Mouse (Mus musculus) intestine, postnatal 0 days (tissue): ENCODE results near the gene Stim1. TPM values are rescaled to one million over a fixed set of nuclear protein-coding genes. Genes with fewer than 3 reads are reported as not detected.
A peak's percentile ranks its signal among the peaks of the same experiment; 100 is the strongest.

Source experiments
- ATAC-seq: fragments of 200-750 bp; cut with Nextera tagmentation; 2 replicates; pipeline ENCODE4 v1.8.0; 2017; ENCODE audit warnings: mild to moderate bottlenecking, moderate TSS enrichment, moderate library complexity
- H3K27ac ChIP-seq: fragments of 300-500 bp; sonication (generic); 2 replicates; pipeline ENCODE4 v1.5.1; 2014; ENCODE audit warnings: mild to moderate bottlenecking, low read depth, low read length, moderate library complexity
- H3K27me3 ChIP-seq: fragments of 300-500 bp; sonication (generic); replicated peaks from 2 replicates; pipeline ENCODE4 v1.6.1; 2014; ENCODE audit warnings: low read length, mixed read lengths; ENCODE audit not compliant: control insufficient read depth, insufficient read depth
- H3K36me3 ChIP-seq: fragments of 300-500 bp; sonication (generic); 2 replicates; pipeline ENCODE4 v1.6.1; 2014; ENCODE audit warnings: mild to moderate bottlenecking, moderate library complexity; ENCODE audit not compliant: control insufficient read depth, insufficient read depth
- H3K4me1 ChIP-seq: fragments of 300-500 bp; sonication (generic); replicated peaks from 2 replicates; pipeline ENCODE4 v1.6.1; 2014; ENCODE audit warnings: antibody characterized with exemption, low read length, mixed read lengths; ENCODE audit not compliant: control insufficient read depth, insufficient read depth
- H3K4me2 ChIP-seq: fragments of 300-500 bp; sonication (generic); replicated peaks from 2 replicates; pipeline ENCODE4 v1.6.1; 2014; ENCODE audit warnings: low read depth, mild to moderate bottlenecking, moderate library complexity
- H3K4me3 ChIP-seq: fragments of 300-500 bp; sonication (generic); 2 replicates; pipeline ENCODE4 v1.5.1; 2014; ENCODE audit warnings: low read depth, low read length
- H3K9ac ChIP-seq: fragments of 300-500 bp; sonication (generic); 2 replicates; pipeline ENCODE4 v1.6.1; 2014; ENCODE audit warnings: mild to moderate bottlenecking, low read depth, low read length
- H3K9me3 ChIP-seq: fragments of 300-500 bp; sonication (generic); 2 replicates; pipeline ENCODE4 v1.6.1; 2016; ENCODE audit warnings: mixed run types; ENCODE audit not compliant: control insufficient read depth
- CTCF ChIP-seq: sonication (generic); IDR thresholded peaks from 2 replicates; pipeline ENCODE4 v1.5.1; 2016; ENCODE audit warnings: low read depth, mild to moderate bottlenecking, control low read depth, antibody characterized with exemption, moderate library complexity
- WGBS: fragments of 180-500 bp; shearing (Covaris S2); extraction: QIAGEN DNeasy Blood & Tissue Kit; methylation state at CpG from one replicate; pipeline ENCODE4 v1.1.7; 2014; 5-methylcytosine and 5-hydroxymethylcytosine counted together
- polyA plus RNA-seq: library from polyadenylated mRNA; unstranded; fragments of >200 nt; fragmentation: Nextera tagmentation; extraction: Ambion mirVana; gene quantifications from 2 replicates; pipeline ENCODE4 v1.2.1, GENCODE M21; 2015

Stim1 gene
- polyA plus RNA-seq, 1 experiment from 2014 or later: 13.0 TPM

- H3K27ac ChIP-seq: no peak overlapping the region
- H3K4me1 ChIP-seq: peaks cover 19% of the 10 kb centered on the region
- H3K36me3 ChIP-seq: no peaks in the 10 kb centered on the region
- no peaks in the 10 kb centered on the region for H3K9me3 ChIP-seq
- no peak overlapping the region for H3K4me3 ChIP-seq
- no peak for ATAC-seq
- H3K27me3 ChIP-seq: no peaks in the 10 kb centered on the region
- TF ChIP-seq CTCF: no peak
- no peak overlapping the region for H3K4me2 ChIP-seq
- H3K9ac ChIP-seq: no peak overlapping the region
Observed at GRCm38 (mm10) chr7:102314908-102315307, 47.3 kb downstream of the Stim1 start.

- H3K4me3 ChIP-seq: no peak overlapping the region
- no peak for TF ChIP-seq CTCF
- no peaks in the 10 kb centered on the region for H3K36me3 ChIP-seq
Observed at GRCm38 (mm10) chr7:102315435-102315834, 47.8 kb downstream of the Stim1 start.

GRCm38 (mm10) chr7:102317583-102318168 lies 50.1 kb downstream of the Stim1 start:
- no peaks in the 10 kb centered on the region for H3K36me3 ChIP-seq
- H3K27me3 ChIP-seq: no peaks in the 10 kb centered on the region
- no peak overlapping the region for H3K9ac ChIP-seq
- ATAC-seq: no peak
- H3K9me3 ChIP-seq: no peaks in the 10 kb centered on the region
- H3K4me3 ChIP-seq: no peak overlapping the region
- H3K4me1 ChIP-seq: peaks cover 19% of the 10 kb centered on the region
- no peak overlapping the region for H3K27ac ChIP-seq
- no peak for TF ChIP-seq CTCF
- 72% methylated on average over 3 of the region's 3 CpGs for WGBS
- H3K4me2 ChIP-seq: no peak overlapping the region

More at GRCm38 (mm10) chr7:102315435-102315834, 47.8 kb downstream of the Stim1 start:
- H3K4me2 ChIP-seq: peak overlapping the region; percentile 14; the same call in 1 of the 2 replicates
- H3K9ac ChIP-seq: no peak overlapping the region
- no peaks in the 10 kb centered on the region for H3K9me3 ChIP-seq
- H3K27me3 ChIP-seq: no peaks in the 10 kb centered on the region
- H3K4me1 ChIP-seq: peaks cover 19% of the 10 kb centered on the region
- WGBS: 30% methylated on average over 7 of the region's 7 CpGs
- no peak for ATAC-seq
- H3K27ac ChIP-seq: no peak overlapping the region

- 0 out of 2 replicates have a peak, but pooled peaks cover 3% of the 10 kb centered on the region for H3K4me1 ChIP-seq
- ATAC-seq: no peak
- H3K36me3 ChIP-seq: no peaks in the 10 kb centered on the region
- H3K4me3 ChIP-seq: no peak overlapping the region
- no peaks in the 10 kb centered on the region for H3K27me3 ChIP-seq
- no peak overlapping the region for H3K27ac ChIP-seq
- H3K9ac ChIP-seq: no peak overlapping the region
- no peaks in the 10 kb centered on the region for H3K9me3 ChIP-seq
- no peak overlapping the region for H3K4me2 ChIP-seq
- WGBS: 73% methylated on average over 5 of the region's 5 CpGs
- no peak for TF ChIP-seq CTCF
Observed at GRCm38 (mm10) chr7:102322137-102322536, 54.5 kb downstream of the Stim1 start.

GRCm38 (mm10) chr7:102326323-102326722 lies 58.7 kb downstream of the Stim1 start:
- no peaks in the 10 kb centered on the region for H3K27me3 ChIP-seq
- no peaks in the 10 kb centered on the region for H3K9me3 ChIP-seq
- no peak overlapping the region for H3K4me2 ChIP-seq
- no peaks in the 10 kb centered on the region for H3K36me3 ChIP-seq
- no peaks in the 10 kb centered on the region for H3K4me1 ChIP-seq
- H3K27ac ChIP-seq: no peak overlapping the region
- no peak for ATAC-seq
- TF ChIP-seq CTCF: no peak
- no peak overlapping the region for H3K9ac ChIP-seq
- H3K4me3 ChIP-seq: no peak overlapping the region

GRCm38 (mm10) chr7:102330270-102330669 lies 62.7 kb downstream of the Stim1 start:
- Histone ChIP-seq H3K9me3 (no peaks in the 10 kb centered on the region), H3K4me1 (no peaks in the 10 kb centered on the region), H3K27me3 (no peaks in the 10 kb centered on the region), H3K9ac (no peak overlapping the region), H3K4me2 (no peak overlapping the region), H3K27ac (no peak overlapping the region), H3K36me3 (no peaks in the 10 kb centered on the region), H3K4me3 (no peak overlapping the region)
- no peak for TF ChIP-seq CTCF
- ATAC-seq: no peak
- 93% methylated on average over 5 of the region's 5 CpGs for WGBS

GRCm38 (mm10) chr7:102331476-102331875 lies 63.9 kb downstream of the Stim1 start:
- Histone ChIP-seq H3K9me3 (no peaks in the 10 kb centered on the region), H3K4me1 (no peaks in the 10 kb centered on the region), H3K27ac (no peak overlapping the region), H3K36me3 (no peaks in the 10 kb centered on the region), H3K27me3 (no peaks in the 10 kb centered on the region), H3K4me3 (no peak overlapping the region), H3K4me2 (no peak overlapping the region), H3K9ac (no peak overlapping the region)
- no peak for TF ChIP-seq CTCF
- 61% methylated on average over 3 of the region's 3 CpGs for WGBS
- ATAC-seq: no peak
